Mouse (Mus musculus): ENCODE data around the gene Cdhr4. TPM values are rescaled to one million over a fixed set of nuclear protein-coding genes. Genes with fewer than 3 reads are reported as not detected.
A peak's percentile ranks its signal among the peaks of the same experiment; 100 is the strongest.
"Not testable (repeated sequence)": the region's sequence is repeated elsewhere in the genome, so short reads cannot be mapped to it uniquely, and the experiment has no call there.

The Cdhr4 gene
- polyA plus RNA-seq, 1 experiment from 2014 or later: 2.6 TPM

GRCm38 (mm10) chr9:107995513-107995912 lies 3.2 kb downstream of the Cdhr4 start:
- no peaks in the 10 kb centered on the region for H3K36me3 ChIP-seq
- H3K27ac ChIP-seq (replicated peaks): no peak overlapping the region
- H3K4me1 ChIP-seq: no peaks in the 10 kb centered on the region
- 95% methylated on average over 21 of the region's 21 CpGs for WGBS
- no peak overlapping the region for H3K4me2 ChIP-seq (replicated peaks)
- no peak for ATAC-seq (ENCODE audit: low FRiP score, low read depth)
- no peak overlapping the region for H3K4me3 ChIP-seq
- no peaks in the 10 kb centered on the region for H3K9me3 ChIP-seq
- H3K9ac ChIP-seq (replicated peaks): no peak overlapping the region
- H3K27me3 ChIP-seq: no peaks in the 10 kb centered on the region; the same call in 1 of the 2 replicates

GRCm38 (mm10) chr9:107996049-107996448 lies 3.8 kb downstream of the Cdhr4 start, which contains the start of gene Gm20662:
Gene Gm20662 (plus strand): TSS chr9:107996349.
- Histone ChIP-seq H3K9ac (replicated peaks) (no peak within 1 kb of the TSS), H3K36me3 (no peaks in the 10 kb centered on the region), H3K4me3 (no peak within 1 kb of the TSS), H3K27ac (replicated peaks) (no peak within 1 kb of the TSS), H3K4me2 (replicated peaks) (no peak within 1 kb of the TSS), H3K27me3 (no peaks in the 10 kb centered on the region; the same call in 1 of the 2 replicates), H3K9me3 (no peaks in the 10 kb centered on the region), H3K4me1 (no peaks in the 10 kb centered on the region)
- ATAC-seq (ENCODE audit: low FRiP score, low read depth): no peak
- WGBS: 87% methylated on average over 5 of the region's 5 CpGs

DNA sequence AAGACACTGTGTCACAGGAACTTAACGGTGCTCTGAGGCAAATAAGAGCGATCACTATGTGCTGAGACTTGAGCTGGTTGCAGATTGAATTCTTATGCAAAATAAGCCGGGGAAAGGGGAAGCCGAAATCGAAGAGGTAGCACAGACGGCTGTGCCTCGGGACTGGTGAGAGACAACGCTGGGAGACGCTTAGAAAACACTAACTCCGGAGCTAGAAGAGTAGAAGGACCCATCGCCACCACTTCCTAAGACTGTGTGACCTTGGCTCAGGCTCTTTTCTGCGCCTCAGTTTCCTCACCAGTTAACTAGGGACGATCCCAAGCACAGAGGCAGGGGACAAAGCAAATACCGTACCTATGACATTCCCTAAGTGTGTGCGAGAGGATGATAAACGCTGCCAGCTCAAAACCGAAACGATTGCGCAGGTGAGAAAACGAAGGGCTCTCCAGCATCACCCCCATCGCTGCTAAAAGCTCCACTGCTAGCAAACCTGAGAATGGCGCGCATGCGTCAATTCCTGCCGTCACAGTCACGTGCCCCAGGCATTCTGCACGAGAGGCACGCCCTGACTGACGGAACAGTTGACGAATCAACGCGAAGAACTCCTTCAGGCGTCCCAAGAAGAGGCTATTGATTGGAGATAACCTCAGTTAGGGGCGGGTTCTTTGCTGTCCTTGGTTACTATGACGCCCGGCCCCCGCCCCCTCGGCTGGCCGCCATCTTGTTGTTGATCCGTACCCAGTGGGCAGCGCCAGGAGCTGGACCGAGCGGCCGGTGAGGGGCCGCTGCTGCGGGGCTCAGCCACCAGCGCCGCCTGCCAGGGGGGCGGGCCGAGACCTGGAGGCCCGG lies 9.8 kb downstream of the Cdhr4 start, which contains the start of gene Ip6k1:
TSS of gene Ip6k1 (plus strand) at position 580 of the 849 bp plus-strand sequence.
- ATAC-seq (ENCODE audit: low FRiP score, low read depth): peak; percentile 99
- Histone ChIP-seq H3K27ac (replicated peaks) (peak within 1 kb of the TSS; percentile 92), H3K4me3 (peak within 1 kb of the TSS; percentile 96), H3K36me3 (no peaks in the 10 kb centered on the region), H3K4me1 (peaks cover 28% of the 10 kb centered on the region), H3K9me3 (no peaks in the 10 kb centered on the region), H3K4me2 (replicated peaks) (peak within 1 kb of the TSS; percentile 86), H3K27me3 (no peaks in the 10 kb centered on the region; the same call in 1 of the 2 replicates), H3K9ac (replicated peaks) (peak within 1 kb of the TSS; percentile 94)
- under 1% methylated on average over 51 of the region's 51 CpGs for WGBS

- Histone ChIP-seq H3K36me3 (no peaks in the 10 kb centered on the region), H3K27ac (replicated peaks) (peak overlapping the region; percentile 92), H3K27me3 (no peaks in the 10 kb centered on the region; the same call in 1 of the 2 replicates), H3K9ac (replicated peaks) (peak overlapping the region; percentile 94), H3K9me3 (no peaks in the 10 kb centered on the region), H3K4me3 (peak overlapping the region; percentile 96), H3K4me2 (replicated peaks) (peak overlapping the region; percentile 86), H3K4me1 (peaks cover 28% of the 10 kb centered on the region)
- ATAC-seq (ENCODE audit: low FRiP score, low read depth): peak; percentile 73; the same call in 1 of the 2 replicates
- under 1% methylated on average over 48 of the region's 50 CpGs for WGBS
Measured at GRCm38 (mm10) chr9:108002778-108003530, 10.7 kb downstream of the Cdhr4 start.

DNA sequence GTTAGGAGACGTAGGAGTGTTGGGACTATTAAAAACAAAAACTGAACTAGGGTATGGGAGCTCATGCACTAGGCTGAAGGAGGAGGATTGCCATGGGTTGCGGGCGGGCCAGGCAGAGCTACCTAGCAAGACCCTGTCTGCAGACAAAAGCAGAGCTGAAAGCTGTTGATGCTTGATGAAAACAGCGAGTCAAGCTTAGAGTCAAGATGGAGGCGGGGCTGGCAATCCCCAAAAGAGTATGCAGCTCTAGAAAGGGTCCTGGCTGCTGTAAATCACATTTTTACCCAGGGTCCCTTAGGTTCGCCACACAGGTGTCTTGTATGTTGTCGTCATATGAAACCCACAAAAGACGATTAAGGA lies 11.2 kb downstream of the Cdhr4 start:
- Histone ChIP-seq H3K4me2 (replicated peaks) (peak overlapping the region; percentile 86), H3K9ac (replicated peaks) (peak overlapping the region; percentile 94), H3K9me3 (no peaks in the 10 kb centered on the region), H3K36me3 (no peaks in the 10 kb centered on the region), H3K27me3 (no peaks in the 10 kb centered on the region), H3K4me3 (peak overlapping the region; percentile 96), H3K4me1 (peaks cover 28% of the 10 kb centered on the region), H3K27ac (replicated peaks) (peak overlapping the region; percentile 92)
- 20% methylated on average over 8 of the region's 8 CpGs for WGBS
- ATAC-seq (ENCODE audit: low FRiP score, low read depth): no peak

GRCm38 (mm10) chr9:108008041-108008440 lies 15.7 kb downstream of the Cdhr4 start:
- 95% methylated on average over 5 of the region's 5 CpGs for WGBS
- Histone ChIP-seq H3K27ac (replicated peaks) (no peak overlapping the region), H3K9me3 (no peaks in the 10 kb centered on the region), H3K4me1 (peaks cover 22% of the 10 kb centered on the region), H3K4me2 (replicated peaks) (no peak overlapping the region), H3K36me3 (peaks cover 8% of the 10 kb centered on the region; the same call in 1 of the 2 replicates), H3K4me3 (no peak overlapping the region), H3K9ac (replicated peaks) (no peak overlapping the region), H3K27me3 (no peaks in the 10 kb centered on the region)
- ATAC-seq (ENCODE audit: low FRiP score, low read depth): no peak

DNA sequence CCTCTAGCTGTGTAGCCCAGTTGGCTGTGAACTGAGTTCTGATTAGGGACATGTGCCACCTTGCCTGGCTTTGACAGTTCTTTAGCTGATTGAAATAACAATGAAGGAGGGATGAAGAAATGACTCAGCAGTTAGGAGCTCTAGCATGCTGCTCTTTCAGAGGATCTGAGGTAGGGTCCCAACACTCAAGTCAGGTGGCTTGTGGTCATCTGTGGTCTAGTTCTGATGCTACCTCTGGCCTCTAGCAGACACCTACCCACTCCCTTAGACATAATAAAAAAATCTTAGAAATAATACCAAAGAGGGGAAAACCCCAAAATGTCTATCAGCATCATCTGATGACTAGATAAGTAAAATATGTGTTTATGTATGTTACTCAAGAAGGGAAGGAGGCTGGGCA lies 18.1 kb downstream of the Cdhr4 start:
- no peak overlapping the region for H3K27ac ChIP-seq (replicated peaks)
- no peaks in the 10 kb centered on the region for H3K9me3 ChIP-seq
- H3K9ac ChIP-seq (replicated peaks): no peak overlapping the region
- no peak for ATAC-seq (ENCODE audit: low FRiP score, low read depth)
- H3K4me1 ChIP-seq: 0 out of 2 replicates have a peak, but pooled peaks cover under 1% of the 10 kb centered on the region
- H3K27me3 ChIP-seq: no peaks in the 10 kb centered on the region
- peaks cover 8% of the 10 kb centered on the region; the same call in 1 of the 2 replicates for H3K36me3 ChIP-seq
- H3K4me3 ChIP-seq: no peak overlapping the region
- H3K4me2 ChIP-seq (replicated peaks): no peak overlapping the region

DNA sequence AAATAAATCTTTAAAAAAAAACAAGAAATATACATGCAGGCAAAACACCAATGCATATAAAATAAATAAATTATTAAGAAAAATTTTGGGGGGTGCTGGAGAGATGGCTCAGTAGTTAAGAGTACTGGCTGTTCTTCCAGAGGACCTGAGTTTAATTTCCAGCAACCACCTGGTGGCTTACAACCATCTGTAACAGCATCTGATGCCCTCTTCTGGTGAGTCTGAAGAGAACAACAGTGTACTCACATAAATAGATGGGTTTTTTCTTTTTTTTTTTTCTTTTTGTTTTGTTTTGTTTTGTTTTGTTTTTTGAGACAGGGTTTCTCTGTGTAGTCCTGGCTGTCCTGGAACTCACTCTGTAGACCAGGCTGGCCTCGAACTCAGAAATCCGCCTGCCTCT lies 21.3 kb downstream of the Cdhr4 start:
- not testable (repeated sequence) for H3K4me1 ChIP-seq; H3K9ac ChIP-seq (replicated peaks); ATAC-seq (ENCODE audit: low FRiP score, low read depth); H3K4me3 ChIP-seq; H3K9me3 ChIP-seq; H3K27ac ChIP-seq (replicated peaks); H3K4me2 ChIP-seq (replicated peaks); H3K27me3 ChIP-seq
- WGBS: 96% methylated on average over 2 of the region's 2 CpGs
- peaks cover 18% of the 10 kb centered on the region; the same call in 1 of the 2 replicates for H3K36me3 ChIP-seq

GRCm38 (mm10) chr9:108017127-108017526 lies 24.8 kb downstream of the Cdhr4 start:
- H3K4me3 ChIP-seq: no peak overlapping the region
- no peaks in the 10 kb centered on the region for H3K9me3 ChIP-seq
- H3K27me3 ChIP-seq: no peaks in the 10 kb centered on the region
- no peak overlapping the region for H3K27ac ChIP-seq (replicated peaks)
- 89% methylated on average over 3 of the region's 3 CpGs for WGBS
- peaks cover 18% of the 10 kb centered on the region; the same call in 1 of the 2 replicates for H3K36me3 ChIP-seq
- H3K9ac ChIP-seq (replicated peaks): no peak overlapping the region
- no peaks in the 10 kb centered on the region for H3K4me1 ChIP-seq
- no peak overlapping the region for H3K4me2 ChIP-seq (replicated peaks)
- no peak for ATAC-seq (ENCODE audit: low FRiP score, low read depth)

GRCm38 (mm10) chr9:108020741-108021140 lies 28.4 kb downstream of the Cdhr4 start:
- no peak for ATAC-seq (ENCODE audit: low FRiP score, low read depth)
- 100% methylated on average over 1 of the region's 1 CpGs for WGBS
- H3K27ac ChIP-seq (replicated peaks): no peak overlapping the region

DNA sequence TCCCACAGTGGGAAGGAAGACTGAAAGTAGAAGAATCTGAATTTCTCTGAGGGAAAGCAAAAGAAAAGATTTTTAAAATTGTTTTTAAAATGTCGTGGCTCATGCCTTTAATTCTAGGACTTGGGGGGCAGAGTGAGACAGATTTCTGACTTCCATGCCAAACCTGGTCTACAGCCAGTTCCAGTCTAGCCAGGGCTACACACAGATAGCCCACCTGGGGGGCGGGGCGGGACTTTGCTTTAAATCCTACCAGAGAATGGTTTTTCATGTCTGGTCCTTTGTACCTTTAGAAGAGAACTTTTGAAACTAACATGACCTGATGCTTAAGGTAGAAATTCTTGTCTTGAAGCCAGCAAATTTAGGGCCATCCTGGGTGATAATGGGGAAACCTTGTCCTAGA lies 30.9 kb downstream of the Cdhr4 start:
- no peak overlapping the region for H3K4me3 ChIP-seq

More at GRCm38 (mm10) chr9:108020741-108021140, 28.4 kb downstream of the Cdhr4 start:
- H3K9me3 ChIP-seq: no peaks in the 10 kb centered on the region
- H3K4me1 ChIP-seq: no peaks in the 10 kb centered on the region
- no peak overlapping the region for H3K9ac ChIP-seq (replicated peaks)
- no peak overlapping the region for H3K4me2 ChIP-seq (replicated peaks)
- H3K27me3 ChIP-seq: no peaks in the 10 kb centered on the region
- no peak overlapping the region for H3K4me3 ChIP-seq
- H3K36me3 ChIP-seq: peaks cover 27% of the 10 kb centered on the region

DNA sequence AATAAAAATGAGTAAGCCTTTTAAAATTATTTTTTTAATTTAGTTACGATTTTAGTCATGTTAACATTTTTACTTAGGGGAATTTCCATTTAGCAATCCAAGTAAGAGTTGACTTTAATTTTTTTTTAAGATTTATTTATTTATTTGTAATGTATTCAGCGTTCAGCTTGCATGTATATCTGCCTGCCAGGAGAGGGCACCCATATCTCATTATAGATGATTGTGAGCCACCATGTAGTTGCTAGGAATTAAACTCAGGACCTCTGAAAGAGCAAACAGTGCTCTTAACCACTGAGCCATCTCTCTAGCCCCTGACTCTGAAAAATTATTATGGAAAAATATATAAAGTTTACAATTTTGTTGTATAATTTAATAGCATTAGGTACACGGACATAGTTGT lies 34.3 kb downstream of the Cdhr4 start:
- Histone ChIP-seq H3K36me3 (peaks cover 49% of the 10 kb centered on the region), H3K9ac (replicated peaks) (no peak overlapping the region), H3K9me3 (no peaks in the 10 kb centered on the region)

More for the DNA sequence above, 30.9 kb downstream of the Cdhr4 start:
- H3K27ac ChIP-seq (replicated peaks): no peak overlapping the region
- H3K9ac ChIP-seq (replicated peaks): no peak overlapping the region
- H3K4me1 ChIP-seq: no peaks in the 10 kb centered on the region
- H3K9me3 ChIP-seq: no peaks in the 10 kb centered on the region
- H3K36me3 ChIP-seq: peaks cover 37% of the 10 kb centered on the region
- no peaks in the 10 kb centered on the region for H3K27me3 ChIP-seq
- no peak for ATAC-seq (ENCODE audit: low FRiP score, low read depth)
- H3K4me2 ChIP-seq (replicated peaks): no peak overlapping the region
- WGBS: 92% methylated on average over 3 of the region's 3 CpGs

More for the DNA sequence above, 34.3 kb downstream of the Cdhr4 start:
- Histone ChIP-seq H3K4me2 (replicated peaks) (no peak overlapping the region), H3K27me3 (no peaks in the 10 kb centered on the region), H3K27ac (replicated peaks) (no peak overlapping the region), H3K4me1 (no peaks in the 10 kb centered on the region), H3K4me3 (no peak overlapping the region)
- WGBS: 90% methylated on average over 3 of the region's 3 CpGs
- no peak for ATAC-seq (ENCODE audit: low FRiP score, low read depth)

All from midbrain, embryonic 12.5 days (tissue).